Mouse (Mus musculus) liver, adult 2 months (tissue): ENCODE measurements around the gene Fstl3. TPM values are rescaled to one million over a fixed set of nuclear protein-coding genes. Genes with fewer than 3 reads are reported as not detected.

Experiments
- DNase-seq: peaks from one replicate; pipeline ENCODE4 v3.0.0-alpha.2; 2011; ENCODE audit warnings: low read depth, low spot score; ENCODE audit errors: extremely low read depth
- H3K27ac ChIP-seq: fragments of 200-500 bp; replicated peaks from 2 replicates; pipeline ENCODE4 v1.5.1; 2012; ENCODE audit warnings: low read depth, mild to moderate bottlenecking, control low read depth, inconsistent platforms, low read length; ENCODE audit not compliant: insufficient read depth
- H3K27me3 ChIP-seq: fragments of 200-500 bp; 2 replicates; pipeline ENCODE4 v1.6.1; 2012; ENCODE audit warnings: mild to moderate bottlenecking, moderate library complexity, low read length, inconsistent platforms; ENCODE audit not compliant: control insufficient read depth, insufficient read depth
- H3K36me3 ChIP-seq: fragments of 200-500 bp; 2 replicates; pipeline ENCODE4 v1.6.1; 2012; ENCODE audit warnings: low read length, inconsistent platforms; ENCODE audit not compliant: control insufficient read depth, insufficient read depth
- H3K4me1 ChIP-seq: fragments of 200-500 bp; 2 replicates; pipeline ENCODE4 v1.6.1; 2011; ENCODE audit warnings: low read length; ENCODE audit not compliant: control insufficient read depth, insufficient read depth
- H3K4me3 ChIP-seq: fragments of 200-500 bp; 2 replicates; pipeline ENCODE4 v1.5.1; 2011; ENCODE audit warnings: low read depth, mild to moderate bottlenecking, control low read depth, low read length, moderate library complexity; ENCODE audit not compliant: insufficient read depth
- H3K79me2 ChIP-seq: fragments of 200-500 bp; 2 replicates; pipeline ENCODE4 v1.6.1; 2012; ENCODE audit warnings: inconsistent platforms, mild to moderate bottlenecking, low read length, moderate library complexity; ENCODE audit not compliant: control insufficient read depth, insufficient read depth
- H3K9ac ChIP-seq: fragments of 200-500 bp; 2 replicates; pipeline ENCODE4 v1.6.1; 2012; ENCODE audit warnings: low read depth, mild to moderate bottlenecking, control low read depth, inconsistent platforms, low read length
- CTCF ChIP-seq: fragments of 200-500 bp; IDR thresholded peaks from 2 replicates; pipeline ENCODE4 v1.5.1; 2011; ENCODE audit warnings: low read depth, low read length, control low read depth
- POLR2A ChIP-seq: fragments of 200-500 bp; IDR thresholded peaks from 2 replicates; pipeline ENCODE4 v1.6.1; 2011; ENCODE audit warnings: low read length, control low read depth; ENCODE audit not compliant: insufficient read depth; ENCODE audit errors: extremely low read depth
- WGBS: fragments of 180-500 bp; shearing (Covaris S2); methylation state at CpG from one replicate; pipeline ENCODE4 v1.1.7; 2018; 5-methylcytosine and 5-hydroxymethylcytosine counted together
- polyA plus RNA-seq: library from polyadenylated mRNA; depleted of rRNA; stranded (reverse); fragments of >200 nt; gene quantifications from 2 replicates; pipeline ENCODE4 v1.2.3, GENCODE M21; 2012
- total RNA-seq: library from RNA; depleted of rRNA; stranded (reverse); fragments of >200 nt; gene quantifications from 2 replicates; pipeline ENCODE4 v1.2.3, GENCODE M21; 2014

Gene Fstl3
- total and polyA plus RNA-seq, 2 experiments = 0.09 to 0.18 TPM

GRCm38 (mm10) chr10:79779193-79779592, 2.1 kb downstream of the Fstl3 start:
- H3K4me3 ChIP-seq = no peak overlapping the region
- H3K9ac ChIP-seq = no peak overlapping the region
- 62% methylated on average over 2 of the region's 2 CpGs for WGBS
- no peaks in the 10 kb centered on the region for H3K36me3 ChIP-seq
- H3K27ac ChIP-seq = no peak overlapping the region
- H3K79me2 ChIP-seq = no peaks in the 10 kb centered on the region
- DNase-seq = no peak
- no peak for TF ChIP-seq POLR2A
- no peak for TF ChIP-seq CTCF
- H3K4me1 ChIP-seq = no peaks in the 10 kb centered on the region; the same call in 1 of the 2 replicates
- H3K27me3 ChIP-seq = no peaks in the 10 kb centered on the region

- TF ChIP-seq POLR2A (no peak), CTCF (peak; percentile 88)
- H3K79me2 ChIP-seq = no peaks in the 10 kb centered on the region
- no peaks in the 10 kb centered on the region for H3K27me3 ChIP-seq
- H3K36me3 ChIP-seq = no peaks in the 10 kb centered on the region
- H3K4me3 ChIP-seq = peak overlapping the region; percentile 39; the same call in 1 of the 2 replicates
- no peaks in the 10 kb centered on the region; the same call in 1 of the 2 replicates for H3K4me1 ChIP-seq
- WGBS = 3% methylated on average over 55 of the region's 55 CpGs
- no peak overlapping the region for H3K9ac ChIP-seq
- H3K27ac ChIP-seq = no peak overlapping the region
- DNase-seq = peak; percentile 94
These were observed 3.0 kb downstream of the Fstl3 start for GRCm38 (mm10) chr10:79779784-79780663.

- Histone ChIP-seq H3K27ac (no peak overlapping the region), H3K27me3 (no peaks in the 10 kb centered on the region), H3K4me1 (no peaks in the 10 kb centered on the region; the same call in 1 of the 2 replicates), H3K4me3 (peak overlapping the region; percentile 39; the same call in 1 of the 2 replicates), H3K9ac (no peak overlapping the region), H3K79me2 (no peaks in the 10 kb centered on the region), H3K36me3 (no peaks in the 10 kb centered on the region)
- TF ChIP-seq CTCF (no peak), POLR2A (no peak)
- DNase-seq = no peak
- WGBS = 2% methylated on average over 12 of the region's 13 CpGs
These were observed 3.6 kb downstream of the Fstl3 start for GRCm38 (mm10) chr10:79780664-79781015.

DNA sequence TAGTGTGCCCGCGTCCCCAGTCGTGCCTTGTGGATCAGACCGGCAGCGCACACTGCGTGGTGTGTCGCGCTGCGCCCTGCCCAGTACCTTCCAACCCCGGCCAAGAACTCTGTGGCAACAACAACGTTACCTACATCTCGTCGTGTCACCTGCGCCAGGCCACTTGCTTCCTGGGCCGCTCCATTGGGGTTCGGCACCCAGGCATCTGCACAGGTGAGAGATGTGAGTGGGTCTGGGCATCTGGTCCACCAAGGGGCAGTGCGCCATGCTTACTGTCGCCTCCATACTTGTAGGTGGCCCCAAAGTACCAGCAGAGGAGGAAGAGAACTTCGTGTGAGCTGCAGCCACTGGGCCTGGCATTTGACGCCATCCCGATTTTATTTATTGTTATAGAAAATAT, 4.1 kb downstream of the Fstl3 start:
- H3K9ac ChIP-seq = 0 out of 2 replicates have a peak overlapping the region, but pooled peaks have one; percentile 12
- no peaks in the 10 kb centered on the region for H3K79me2 ChIP-seq
- TF ChIP-seq CTCF (no peak), POLR2A (no peak)
- H3K4me3 ChIP-seq = no peak overlapping the region
- H3K36me3 ChIP-seq = no peaks in the 10 kb centered on the region
- 32% methylated on average over 21 of the region's 21 CpGs for WGBS
- H3K27me3 ChIP-seq = no peaks in the 10 kb centered on the region
- no peak for DNase-seq
- H3K4me1 ChIP-seq = no peaks in the 10 kb centered on the region; the same call in 1 of the 2 replicates
- no peak overlapping the region for H3K27ac ChIP-seq

GRCm38 (mm10) chr10:79781956-79782355, 4.9 kb downstream of the Fstl3 start:
- WGBS = 80% methylated on average over 5 of the region's 5 CpGs
- TF ChIP-seq POLR2A (no peak), CTCF (no peak)

GRCm38 (mm10) chr10:79783050-79783449, 6.0 kb downstream of the Fstl3 start:
- no peaks in the 10 kb centered on the region for H3K36me3 ChIP-seq
- H3K4me3 ChIP-seq = no peak overlapping the region
- no peak overlapping the region for H3K27ac ChIP-seq
- TF ChIP-seq CTCF (peak; percentile 29; the same call in 1 of the 2 replicates), POLR2A (no peak)
- H3K27me3 ChIP-seq = no peaks in the 10 kb centered on the region
- 58% methylated on average over 7 of the region's 7 CpGs for WGBS
- no peak for DNase-seq
- H3K79me2 ChIP-seq = no peaks in the 10 kb centered on the region
- no peaks in the 10 kb centered on the region; the same call in 1 of the 2 replicates for H3K4me1 ChIP-seq
- no peak overlapping the region for H3K9ac ChIP-seq

More at GRCm38 (mm10) chr10:79781956-79782355, 4.9 kb downstream of the Fstl3 start:
- Histone ChIP-seq H3K4me3 (no peak overlapping the region), H3K27me3 (no peaks in the 10 kb centered on the region), H3K79me2 (no peaks in the 10 kb centered on the region), H3K36me3 (no peaks in the 10 kb centered on the region), H3K9ac (no peak overlapping the region), H3K4me1 (no peaks in the 10 kb centered on the region; the same call in 1 of the 2 replicates), H3K27ac (no peak overlapping the region)
- DNase-seq = no peak
